Mouse (Mus musculus) liver, adult 2 months (tissue): ENCODE measurements around the gene Fnbp1.

ENCODE experiments used
- CTCF ChIP-seq: fragments of 200-500 bp; IDR thresholded peaks from 2 replicates; pipeline ENCODE4 v1.5.1; 2011; ENCODE audit warnings: low read depth, low read length, control low read depth
- POLR2A ChIP-seq: fragments of 200-500 bp; IDR thresholded peaks from 2 replicates; pipeline ENCODE4 v1.6.1; 2011; ENCODE audit warnings: low read length, control low read depth; ENCODE audit not compliant: insufficient read depth; ENCODE audit errors: extremely low read depth

- TF ChIP-seq POLR2A: no peak
- TF ChIP-seq CTCF: no peak
Observed at GRCm38 (mm10) chr2:31020202-31020601, 121.6 kb downstream of the Fnbp1 start.
